4 mouse cellular contexts compared by ENCODE assay signal in genomic region chr6:15294081-15294480, GRCm38 (mm10).
"Had no signal": no experiment of that assay in that cellular context is flagged by ENCODE, and none has a peak within 500 bp of the region (broad histone marks: within the 10 kb centered on the region; RNA-seq: fewer than 3 reads in every experiment).

No protein-coding gene starts in this region.

- H3K27ac ChIP-seq: neural tube, embryonic 13.5 days; neural tube, embryonic 15.5 days; stomach, embryonic 15.5 days; stomach, postnatal 0 days had no signal

- H3K4me2 ChIP-seq: neural tube, embryonic 13.5 days; neural tube, embryonic 15.5 days; stomach, embryonic 15.5 days had no signal

- H3K9me3 ChIP-seq: neural tube, embryonic 13.5 days; neural tube, embryonic 15.5 days; stomach, embryonic 15.5 days had no signal

- H3K36me3 ChIP-seq: neural tube, embryonic 13.5 days; neural tube, embryonic 15.5 days; stomach, embryonic 15.5 days had no signal

- H3K4me1 ChIP-seq: neural tube, embryonic 13.5 days; neural tube, embryonic 15.5 days; stomach, embryonic 15.5 days had no signal

- H3K27me3 ChIP-seq: neural tube, embryonic 13.5 days; neural tube, embryonic 15.5 days; stomach, embryonic 15.5 days had no signal

- H3K9ac ChIP-seq: neural tube, embryonic 13.5 days; neural tube, embryonic 15.5 days; stomach, embryonic 15.5 days had no signal

- H3K4me3 ChIP-seq: neural tube, embryonic 13.5 days; neural tube, embryonic 15.5 days; stomach, embryonic 15.5 days had no signal
